Mouse (Mus musculus) G1E (cell line): ENCODE measurements around the gene Kbtbd4. TPM values are rescaled to one million over a fixed set of nuclear protein-coding genes. Genes with fewer than 3 reads are reported as not detected.
A peak's percentile ranks its signal among the peaks of the same experiment; 100 is the strongest.

Experiments used
- ATAC-seq: 2 replicates; pipeline ENCODE4 v1.8.0; 2016; ENCODE audit warnings: mild to moderate bottlenecking; ENCODE audit not compliant: insufficient number of reproducible peaks, poor library complexity, low FRiP score, severe bottlenecking; ENCODE audit errors: extremely low read depth
- DNase-seq: peaks from one replicate; pipeline ENCODE4 v3.0.0; 2012; ENCODE audit warnings: low spot score
- H3K27me3 ChIP-seq: 2 replicates; pipeline ENCODE4 v1.6.1; 2012; ENCODE audit warnings: mild to moderate bottlenecking, low read length, inconsistent platforms; ENCODE audit not compliant: insufficient read depth
- H3K36me3 ChIP-seq: replicated peaks from 2 replicates; pipeline ENCODE3; 2012; ENCODE audit warnings: mild to moderate bottlenecking, inconsistent platforms
- H3K4me1 ChIP-seq: 2 replicates; pipeline ENCODE4 v1.6.1; 2012; ENCODE audit warnings: low read depth, low read length, inconsistent platforms, mixed read lengths; ENCODE audit not compliant: insufficient read depth
- H3K4me3 ChIP-seq: 2 replicates; pipeline ENCODE4 v1.5.1; 2012; ENCODE audit warnings: low read depth, mild to moderate bottlenecking, inconsistent platforms, low read length, moderate library complexity, mixed read lengths
- H3K9me3 ChIP-seq: replicated peaks from 2 replicates; pipeline ENCODE4 v1.6.1; 2012; ENCODE audit warnings: inconsistent platforms
- CTCF ChIP-seq: IDR thresholded peaks from 2 replicates; pipeline ENCODE4 v1.5.1; 2012; ENCODE audit warnings: low read depth, low read length, inconsistent platforms, mixed read lengths
- GATA1 ChIP-seq: IDR thresholded peaks from 2 replicates; pipeline ENCODE4 v1.6.1; 2012; ENCODE audit warnings: borderline replicate concordance, low read length, inconsistent platforms, mixed read lengths
- GATA2 ChIP-seq: IDR thresholded peaks from 2 replicates; pipeline ENCODE4 v1.6.1; 2012; ENCODE audit warnings: low read depth, low read length, inconsistent platforms, borderline replicate concordance
- POLR2AphosphoS5 ChIP-seq: IDR thresholded peaks from 2 replicates; pipeline ENCODE4 v1.6.1; 2012; ENCODE audit warnings: low read depth, low read length, inconsistent platforms; ENCODE audit not compliant: insufficient replicate concordance
- TAL1 ChIP-seq: conservative IDR thresholded peaks from 2 replicates; pipeline ENCODE4 v1.6.1; 2012; ENCODE audit warnings: low read depth, low read length, inconsistent platforms, mixed read lengths
- polyA plus RNA-seq: library from polyadenylated mRNA; stranded (reverse); fragments of >175 nt; gene quantifications from 2 replicates; pipeline ENCODE4 v1.2.3, GENCODE M21; 2012
- total RNA-seq, 2 experiments: library from RNA; stranded (forward) in 1 of 2; stranded (reverse) in 1 of 2; fragments of 200-1000 nt in 1 of 2; fragments of >200 nt in 1 of 2; fragmentation: Nextera tagmentation in 1 of 2; gene quantifications; 2 replicates each; pipeline ENCODE4 v1.2.3; 2014 to 2017

Kbtbd4 gene
- total RNA-seq (2014; fragmentation: Nextera tagmentation) (18.2 and 21.4 TPM in 2 replicates), total RNA-seq (2017) (31.8 and 35.5 TPM in 2 replicates), polyA plus RNA-seq (4.0 and 6.6 TPM in 2 replicates)

DNA sequence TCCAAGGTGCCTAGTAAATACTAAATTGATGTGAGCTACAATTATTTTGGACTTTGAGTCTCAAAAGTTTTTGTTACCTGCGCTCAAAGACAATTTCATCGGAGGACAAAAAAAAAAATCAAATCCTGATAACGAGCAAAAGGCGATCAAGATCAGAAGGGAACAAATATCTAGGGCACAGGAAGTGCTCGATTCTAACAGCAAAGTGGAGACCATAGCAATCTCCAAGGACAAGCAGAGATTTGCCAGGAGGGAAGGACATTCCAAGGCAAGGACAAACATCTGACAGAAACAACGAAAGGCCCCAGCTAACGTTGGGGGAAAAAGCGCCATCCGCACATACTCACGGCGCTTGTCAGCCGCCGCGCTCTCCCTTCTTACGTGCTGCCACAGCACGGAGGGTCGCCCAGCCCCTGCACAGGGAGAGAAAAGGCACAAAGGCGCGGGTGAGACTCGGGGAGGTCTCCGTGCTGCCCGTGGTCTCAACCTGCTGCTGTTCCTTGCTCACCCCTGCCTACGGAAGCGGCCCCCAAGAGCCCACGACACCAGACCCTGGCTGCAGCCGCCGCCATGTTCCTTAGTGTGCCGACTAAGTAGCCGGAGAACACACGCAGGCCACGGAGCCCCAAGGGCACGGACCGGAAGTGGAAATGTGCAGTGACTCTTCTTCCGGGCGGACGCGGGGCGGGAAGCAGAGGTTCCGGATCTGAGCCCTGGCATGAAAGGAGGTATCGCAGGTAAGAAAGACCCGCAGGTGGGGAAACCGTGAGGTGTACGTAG is at the start of gene Kbtbd4, which contains the start of gene Ndufs3:
Kbtbd4 (plus strand) TSS at position 665 of the 780 bp plus-strand sequence.
Ndufs3 (minus strand) TSS at position 752 of the 780 bp plus-strand sequence.
- Histone ChIP-seq H3K9me3 (no peaks in the 10 kb centered on the region), H3K27me3 (no peaks in the 10 kb centered on the region), H3K36me3 (peaks cover 74% of the 10 kb centered on the region), H3K4me1 (peaks cover 45% of the 10 kb centered on the region), H3K4me3 (peak within 1 kb of the TSS; percentile 83)
- peak; percentile 93 for ATAC-seq
- TF ChIP-seq CTCF (no peak), GATA1 (no peak)
- DNase-seq = peak; percentile 71

GRCm38 (mm10) chr2:90861486-90861885 is 43.1 kb upstream of the Kbtbd4 start:
- Histone ChIP-seq H3K9me3 (no peaks in the 10 kb centered on the region), H3K4me1 (peaks cover 1% of the 10 kb centered on the region; the same call in 1 of the 2 replicates), H3K27me3 (no peaks in the 10 kb centered on the region), H3K4me3 (no peak overlapping the region), H3K36me3 (peaks cover 85% of the 10 kb centered on the region)
- TF ChIP-seq CTCF = no peak
- no peak for TF ChIP-seq GATA2
- no peak for TF ChIP-seq POLR2AphosphoS5
- no peak for TF ChIP-seq GATA1
- no peak for TF ChIP-seq TAL1
- no peak for ATAC-seq
- no peak for DNase-seq

DNA sequence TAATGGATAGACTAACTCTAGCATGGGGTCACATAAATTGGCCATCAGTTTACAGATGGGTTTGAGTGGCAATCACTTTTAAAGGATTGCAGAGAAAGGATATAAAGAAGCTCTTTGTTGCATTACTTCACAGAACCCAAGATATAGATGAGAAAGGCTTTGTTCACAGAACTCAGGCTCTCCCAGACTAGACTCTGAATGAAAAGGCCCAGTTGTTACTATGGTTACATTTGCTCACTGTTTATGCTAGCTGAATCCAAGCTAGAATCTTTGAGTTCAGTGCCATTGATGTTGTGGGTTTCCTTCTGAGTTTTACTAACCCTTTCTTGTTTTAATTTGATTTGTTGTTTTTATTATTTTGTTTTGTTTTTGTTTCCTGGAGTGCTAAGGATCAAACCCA is 40.4 kb upstream of the Kbtbd4 start:
- DNase-seq (no peak), ATAC-seq (no peak)
- Histone ChIP-seq H3K27me3 (no peaks in the 10 kb centered on the region), H3K4me1 (peaks cover 26% of the 10 kb centered on the region), H3K9me3 (no peaks in the 10 kb centered on the region), H3K36me3 (peaks cover 88% of the 10 kb centered on the region), H3K4me3 (no peak overlapping the region)
- TF ChIP-seq POLR2AphosphoS5 (no peak), GATA2 (no peak), GATA1 (no peak), CTCF (no peak), TAL1 (no peak)

DNA sequence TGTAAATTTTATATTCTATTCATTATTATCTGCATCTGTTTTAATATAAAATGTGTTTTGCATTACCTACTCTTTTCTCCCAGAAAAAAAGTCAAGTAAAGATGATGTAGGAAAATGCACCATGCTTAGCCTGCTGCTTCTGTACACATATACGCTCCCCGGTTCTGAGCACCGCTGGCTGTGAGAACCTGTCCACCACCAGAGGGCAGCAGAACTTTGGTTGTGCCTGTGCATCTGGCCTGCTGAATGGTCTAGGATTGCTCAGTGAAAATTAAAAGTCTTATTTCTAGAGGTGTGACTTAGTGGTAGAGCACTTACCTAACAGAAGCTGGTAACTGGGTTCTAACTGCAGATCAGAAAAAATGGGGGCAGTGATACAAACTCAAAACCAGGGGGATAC is 38.0 kb upstream of the Kbtbd4 start:
- H3K4me1 ChIP-seq = peaks cover 49% of the 10 kb centered on the region
- H3K4me3 ChIP-seq = no peak overlapping the region
- H3K9me3 ChIP-seq = no peaks in the 10 kb centered on the region
- TF ChIP-seq CTCF = peak; percentile 49; the same call in 1 of the 2 replicates
- TF ChIP-seq TAL1 = no peak
- peaks cover 66% of the 10 kb centered on the region for H3K36me3 ChIP-seq
- no peaks in the 10 kb centered on the region for H3K27me3 ChIP-seq
- ATAC-seq = 0 out of 2 replicates have a peak, but pooled peaks have one; percentile 41
- no peak for DNase-seq

DNA sequence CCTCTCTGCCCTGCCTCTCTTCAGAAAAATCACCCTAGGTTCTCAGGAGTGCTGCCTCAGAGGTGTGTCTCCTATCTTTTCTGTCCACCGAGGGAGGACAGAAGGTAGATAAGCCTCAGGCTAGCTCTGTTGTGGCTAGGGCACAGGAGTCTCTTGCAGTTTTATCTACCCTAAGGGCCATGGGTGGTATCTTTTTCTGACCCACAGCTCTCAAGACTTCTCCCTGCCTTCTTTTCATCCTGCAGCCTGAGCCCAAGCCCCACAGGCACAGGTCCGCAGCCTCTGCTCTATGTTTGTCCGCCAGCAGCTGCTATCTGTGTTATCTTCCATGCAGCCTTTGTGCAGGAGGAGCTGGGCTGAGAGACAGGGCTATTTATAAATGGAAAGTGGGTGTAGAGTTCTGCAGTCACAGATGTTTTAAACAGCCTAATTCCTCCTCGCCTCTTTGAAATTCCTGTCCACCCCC is 34.4 kb upstream of the Kbtbd4 start:
- Histone ChIP-seq H3K9me3 (no peaks in the 10 kb centered on the region), H3K36me3 (peaks cover 35% of the 10 kb centered on the region), H3K4me1 (peaks cover 56% of the 10 kb centered on the region), H3K4me3 (peak overlapping the region; percentile 47; the same call in 1 of the 2 replicates), H3K27me3 (no peaks in the 10 kb centered on the region)
- TF ChIP-seq TAL1 (peak; percentile 52), GATA2 (no peak)
- ATAC-seq (peak; percentile 92), DNase-seq (peak; percentile 56)

DNA sequence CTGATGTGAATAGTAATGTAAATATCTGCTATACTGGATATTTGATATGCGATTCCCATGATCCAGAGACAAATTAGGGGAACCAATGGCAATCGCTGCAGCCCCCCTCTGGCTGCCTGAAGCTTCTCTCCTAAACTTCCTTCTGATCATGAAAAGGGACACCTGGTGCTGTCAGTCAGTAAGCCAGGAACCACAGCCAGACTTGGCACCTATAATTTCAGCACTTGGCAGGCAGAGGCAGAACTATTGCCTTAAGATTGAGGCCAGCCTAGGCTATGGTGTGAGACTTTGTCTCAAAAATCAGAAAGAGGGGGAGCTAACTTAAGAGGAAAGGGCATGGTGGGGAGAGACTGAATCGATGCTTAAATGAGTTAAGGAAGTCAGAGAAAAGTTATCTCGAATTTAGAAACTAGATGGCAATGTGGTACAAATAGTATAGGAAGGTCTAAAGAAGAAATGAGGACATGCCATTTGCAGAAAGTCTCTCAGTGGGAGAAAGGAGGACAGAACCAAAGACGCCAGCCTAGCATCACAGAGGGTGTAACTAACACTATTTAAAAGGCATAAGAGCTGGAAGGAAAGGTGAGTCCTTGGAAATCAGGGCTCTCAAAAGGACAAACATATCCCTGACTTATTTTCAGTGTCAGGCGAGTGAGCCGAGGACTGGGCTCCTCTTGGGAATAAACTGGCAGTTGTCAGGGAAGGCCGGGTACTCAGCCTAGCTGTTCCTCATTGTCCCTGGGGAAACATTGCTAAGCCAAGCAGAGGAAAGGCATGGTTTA is 33.2 kb upstream of the Kbtbd4 start:
- no peak for ATAC-seq
- Histone ChIP-seq H3K4me3 (no peak overlapping the region; the same call in 1 of the 2 replicates), H3K9me3 (no peaks in the 10 kb centered on the region), H3K27me3 (no peaks in the 10 kb centered on the region), H3K36me3 (peaks cover 25% of the 10 kb centered on the region), H3K4me1 (peaks cover 57% of the 10 kb centered on the region)
- no peak for TF ChIP-seq CTCF
- TF ChIP-seq GATA2 = no peak
- TF ChIP-seq GATA1 = no peak
- no peak for TF ChIP-seq TAL1
- TF ChIP-seq POLR2AphosphoS5 = no peak
- no peak for DNase-seq
